Mouse (Mus musculus): ENCODE measurements at regions not wholly inside any gene's neighbourhood (a gene's known extent, or its start where the extent isn't known, plus 50 kb on each side); places are given as distances from the start of the nearest gene placed in this dataset.

DNA sequence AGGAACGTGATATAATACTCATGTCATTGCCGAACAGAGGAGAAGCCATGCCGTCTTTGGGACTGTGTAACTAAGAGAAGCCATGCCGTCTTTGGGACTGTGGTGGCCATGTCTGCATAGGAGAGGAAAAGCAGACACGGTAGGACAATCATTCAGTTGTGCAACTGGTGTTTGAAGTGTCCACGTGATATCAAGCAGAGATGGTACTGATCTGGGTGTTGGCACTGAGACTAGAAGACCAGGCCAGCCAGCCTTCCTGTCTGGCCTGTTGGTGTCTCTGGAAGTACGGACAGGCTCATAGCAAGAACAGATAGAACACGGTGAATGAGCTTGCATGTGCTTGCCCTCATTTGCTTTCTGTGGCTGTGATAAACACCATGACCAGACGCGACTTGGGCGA is 175.7 kb downstream of the Slc38a4 start:
- DNase-seq (ENCODE audit: low read depth), result peak; percentile 69

GRCm38 (mm10) chr15:96878796-96879195 is 177.0 kb downstream of the Slc38a4 start:
- DNase-seq (ENCODE audit: low read depth), result peak; percentile 96

DNA sequence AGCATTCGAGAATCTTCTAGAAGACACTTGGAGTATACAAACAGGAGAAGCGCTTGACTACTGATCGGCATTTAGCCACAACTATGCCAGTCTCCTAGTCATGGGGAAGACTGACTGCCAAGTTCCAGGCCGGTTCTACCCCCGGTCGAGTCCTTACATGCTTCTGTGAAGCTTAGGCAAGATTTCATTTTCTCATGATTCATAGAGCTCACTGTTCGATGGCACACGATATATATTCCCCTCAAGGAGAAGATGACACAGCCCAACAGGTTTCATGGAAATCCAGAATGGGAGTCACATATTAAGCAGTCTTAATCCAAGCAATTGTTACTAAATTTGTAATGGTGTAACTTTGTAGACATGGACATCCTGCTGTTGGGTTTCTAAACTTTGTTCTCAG is 177.8 kb downstream of the Slc38a4 start:
- peak; percentile 98 for DNase-seq (ENCODE audit: low read depth)

GRCm38 (mm10) chr15:96877271-96877670 is 177.7 kb upstream of the Slc38a2 start:
- DNase-seq (ENCODE audit: low read depth), result no peak

DNA sequence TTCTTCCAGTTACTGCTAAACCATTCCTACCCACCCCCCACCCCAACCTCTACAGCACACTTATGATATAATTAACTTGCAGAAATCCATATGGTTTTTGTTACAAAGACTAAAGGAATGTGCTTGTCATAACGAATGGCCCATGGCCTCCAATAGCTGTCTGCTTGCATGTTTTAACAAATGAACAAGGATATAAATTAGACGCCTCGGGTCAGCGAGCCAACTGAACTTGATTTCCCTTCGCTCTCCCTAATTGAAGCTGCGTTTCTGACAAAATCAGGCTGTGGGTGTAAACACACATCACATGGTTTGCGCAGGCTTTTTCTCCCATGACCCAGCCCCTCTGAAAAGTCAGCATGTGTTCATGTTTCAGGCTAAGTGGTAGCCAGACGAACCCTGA is 174.6 kb upstream of the Slc38a2 start:
- DNase-seq (ENCODE audit: low read depth), result no peak

GRCm38 (mm10) chr15:96873562-96873961 is 174.0 kb upstream of the Slc38a2 start:
- DNase-seq (ENCODE audit: low read depth), result no peak

GRCm38 (mm10) chr15:96873126-96873525 is 173.6 kb upstream of the Slc38a2 start:
- DNase-seq (ENCODE audit: low read depth), result no peak

GRCm38 (mm10) chr15:96867701-96868100 is 168.2 kb upstream of the Slc38a2 start:
- DNase-seq (ENCODE audit: low read depth), result no peak

DNA sequence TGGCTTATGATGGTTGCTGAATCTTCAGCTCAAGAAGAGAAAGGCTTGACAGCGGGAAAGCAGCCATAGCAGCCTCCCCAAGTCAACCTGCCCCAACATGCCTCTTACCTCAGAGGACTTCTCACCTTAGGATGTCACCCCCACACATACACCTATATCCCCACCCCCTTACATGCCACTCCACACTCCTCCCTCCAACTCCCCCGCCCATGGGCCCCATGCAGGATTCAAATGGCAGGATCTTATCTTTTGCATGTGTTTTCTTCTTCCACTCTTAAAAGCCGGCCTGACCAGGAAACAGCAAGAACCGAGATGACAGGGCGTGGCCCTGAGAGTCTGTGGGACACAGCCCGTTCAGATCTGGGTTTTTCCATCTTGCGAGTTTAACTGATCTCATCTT is 166.4 kb upstream of the Slc38a2 start:
- DNase-seq (ENCODE audit: low read depth), result no peak

GRCm38 (mm10) chr15:96857709-96858108 is 158.2 kb upstream of the Slc38a2 start:
- no peak for DNase-seq (ENCODE audit: low read depth)

GRCm38 (mm10) chr15:96851970-96852768 is 152.6 kb upstream of the Slc38a2 start:
- peak; percentile 95 for DNase-seq (ENCODE audit: low read depth)

DNA sequence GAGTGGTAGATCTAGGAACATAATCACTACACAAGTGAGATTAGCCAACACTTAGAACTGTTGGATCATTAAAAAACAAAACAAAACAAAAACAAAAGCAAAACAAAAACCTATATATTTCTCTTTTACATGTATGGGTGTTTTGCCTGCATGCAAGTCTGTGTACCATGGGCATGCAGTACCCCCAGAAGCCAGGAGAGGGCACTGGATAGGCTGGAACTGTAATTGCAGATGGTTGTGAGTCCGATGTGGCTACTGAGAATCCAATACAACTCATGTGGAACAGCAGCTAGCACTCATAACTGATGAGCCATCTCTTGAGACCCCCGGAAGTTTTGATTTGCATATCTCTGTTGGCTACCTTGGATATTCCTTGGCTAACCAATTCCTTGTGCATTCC is 148.6 kb upstream of the Slc38a2 start:
- no peak for DNase-seq (ENCODE audit: low read depth)

DNA sequence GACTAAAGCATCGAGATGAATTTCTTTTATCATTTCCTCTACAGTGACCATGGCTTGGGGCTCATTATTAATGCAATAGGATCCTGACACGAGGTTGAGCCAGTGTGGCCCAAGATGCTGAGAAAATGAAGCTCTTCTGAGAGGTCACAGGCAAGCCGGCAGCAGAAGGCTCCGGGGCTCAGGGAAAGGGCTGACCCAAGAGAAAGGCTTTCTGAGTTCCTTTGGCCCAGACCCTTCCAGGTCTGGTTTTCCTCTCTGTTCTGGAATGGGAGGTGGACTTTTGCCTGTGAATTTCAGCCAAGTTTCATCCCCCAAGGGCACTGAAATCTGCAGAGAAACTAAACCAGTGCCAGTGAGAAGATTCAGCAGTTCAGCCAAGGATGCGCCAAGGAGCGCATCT is 145.7 kb upstream of the Slc38a2 start:
- no peak for DNase-seq (ENCODE audit: low read depth)

- no peak for DNase-seq (ENCODE audit: low read depth)
Measured at GRCm38 (mm10) chr15:96844290-96844689, 144.8 kb upstream of the Slc38a2 start.

DNA sequence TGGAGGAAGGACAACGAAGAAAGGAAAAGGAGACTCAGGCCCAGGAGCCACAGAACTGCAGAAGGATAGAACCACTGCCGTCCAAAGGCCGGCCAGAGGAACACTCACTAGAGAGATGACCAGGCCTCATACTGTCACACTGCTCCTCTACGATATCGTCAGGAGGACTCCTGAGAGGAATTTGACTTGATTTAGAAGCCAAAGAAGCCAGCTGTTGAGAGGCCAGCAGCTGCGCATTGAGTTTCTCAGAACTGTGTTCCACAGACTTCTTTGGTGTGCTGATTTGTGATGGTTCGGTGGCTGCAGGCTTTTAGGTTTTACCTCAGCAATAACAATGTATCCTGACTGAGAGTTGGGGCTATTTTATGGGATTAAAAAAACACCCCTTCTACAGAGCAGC is 144.1 kb upstream of the Slc38a2 start:
- no peak for DNase-seq (ENCODE audit: low read depth)

GRCm38 (mm10) chr15:96842881-96843280 is 143.4 kb upstream of the Slc38a2 start:
- no peak for DNase-seq (ENCODE audit: low read depth)

GRCm38 (mm10) chr15:96836670-96837069 is 137.1 kb upstream of the Slc38a2 start:
- no peak for DNase-seq (ENCODE audit: low read depth)

DNA sequence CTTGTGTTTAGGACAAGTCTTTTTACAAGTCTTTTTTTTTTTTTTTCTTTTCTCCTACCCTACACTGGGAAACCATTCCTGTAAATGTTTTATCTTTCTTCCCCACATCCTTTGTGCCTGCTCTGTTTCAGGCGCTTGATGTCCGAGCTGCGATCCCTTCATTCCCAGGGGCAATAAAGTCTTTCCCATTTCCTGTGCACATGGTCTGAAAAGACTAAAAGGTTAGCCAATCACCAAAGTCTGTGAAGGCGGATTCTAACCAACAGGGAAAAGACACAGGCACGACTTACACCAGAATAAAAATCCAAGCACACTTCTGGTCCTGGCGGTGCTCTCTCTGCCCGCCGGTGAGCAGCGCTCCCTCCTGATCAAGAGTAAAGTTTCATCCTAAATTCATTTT is 135.3 kb upstream of the Slc38a2 start:
- DNase-seq (ENCODE audit: low read depth), result no peak

DNA sequence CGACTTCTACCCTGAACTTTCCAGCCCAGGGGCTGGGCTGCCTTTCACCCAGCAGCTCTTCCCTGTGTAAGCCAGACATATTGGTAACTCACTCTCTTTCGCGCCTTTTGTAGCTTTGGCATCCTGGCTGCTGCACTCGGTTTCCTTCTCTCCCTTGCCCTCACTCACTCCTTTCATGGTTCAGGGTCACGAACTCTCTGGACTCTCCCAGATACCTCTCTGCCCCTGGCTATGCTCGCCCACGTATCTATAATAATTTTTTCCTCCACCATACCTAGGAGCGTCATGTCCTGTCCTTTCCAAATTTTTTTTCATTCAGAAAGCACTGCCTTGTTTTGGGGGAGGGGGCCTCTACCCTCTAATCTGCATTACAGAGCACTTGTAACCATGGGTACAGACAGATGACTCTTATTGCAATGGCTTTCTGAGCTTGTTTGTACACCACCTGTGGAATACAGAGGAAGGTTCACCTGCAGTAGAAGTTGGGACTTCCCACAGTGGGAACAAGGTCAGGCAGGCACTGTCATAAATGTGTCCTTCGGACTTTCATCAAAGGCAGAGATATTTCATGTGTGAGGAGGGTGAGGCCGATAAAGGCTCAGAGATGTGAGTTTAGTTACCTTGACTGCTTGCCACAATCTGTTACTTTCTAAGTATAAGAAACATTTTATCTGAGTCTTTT is 134.8 kb upstream of the Slc38a2 start:
- DNase-seq (ENCODE audit: low read depth), result no peak

DNA sequence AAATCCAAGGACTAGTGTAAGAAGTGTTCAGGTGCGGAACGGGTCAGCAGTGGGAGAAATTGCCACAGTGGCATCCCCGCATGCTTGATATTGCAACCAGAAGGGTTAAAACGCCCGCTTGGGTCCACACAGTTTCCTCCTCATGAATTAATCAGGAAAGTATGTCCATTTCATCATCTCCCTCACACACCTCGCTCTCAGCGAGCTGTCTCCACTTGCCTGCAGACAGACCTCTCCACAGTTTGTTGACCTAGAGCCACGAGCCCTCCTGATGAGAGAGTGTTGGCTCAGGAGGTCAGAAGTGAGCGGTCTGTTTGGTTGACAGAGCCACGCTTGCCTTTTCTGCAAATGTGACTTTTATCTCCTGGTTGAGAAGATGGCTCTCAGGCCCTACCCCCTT is 132.9 kb upstream of the Slc38a2 start:
- no peak for DNase-seq (ENCODE audit: low read depth)

DNA sequence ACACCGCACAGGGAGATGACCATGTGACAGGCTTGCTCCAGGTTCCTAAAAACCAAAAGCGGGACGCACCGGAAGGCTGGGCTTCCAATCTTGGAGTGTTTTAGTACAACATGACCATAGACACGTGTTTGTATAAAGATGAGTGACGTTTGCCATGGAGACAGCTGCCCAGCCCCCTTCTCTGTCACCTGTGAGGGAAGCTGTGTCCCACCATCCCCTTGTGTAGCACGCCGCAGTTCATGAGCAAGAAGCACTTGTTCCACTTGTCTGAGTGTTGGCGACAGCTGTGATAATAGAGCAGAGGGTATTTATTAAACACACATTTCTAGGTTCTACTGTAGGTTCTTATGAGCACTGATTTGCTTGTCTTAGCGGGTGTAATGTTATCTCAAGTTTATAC is 131.7 kb upstream of the Slc38a2 start:
- DNase-seq (ENCODE audit: low read depth), result no peak

DNA sequence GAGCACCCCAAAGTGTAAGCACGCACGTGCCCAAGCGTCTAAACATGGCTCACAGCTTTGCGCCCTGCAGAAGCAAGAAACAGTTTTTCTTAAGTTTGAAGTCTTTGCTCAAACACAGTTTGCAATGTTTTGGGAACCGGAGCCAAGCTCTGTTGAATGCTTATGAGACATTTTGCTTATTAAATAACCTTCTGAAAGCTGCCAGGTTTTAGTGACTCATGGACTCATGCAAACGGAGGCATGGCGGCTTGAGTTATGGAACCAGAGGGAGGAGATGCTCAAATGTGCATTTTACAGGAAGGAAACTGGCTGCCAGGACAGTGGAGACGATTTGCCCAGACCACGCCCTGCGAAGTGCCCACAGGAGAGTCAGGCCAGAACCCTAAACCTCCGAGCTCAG is 131.0 kb upstream of the Slc38a2 start:
- DNase-seq (ENCODE audit: low read depth), result no peak

DNA sequence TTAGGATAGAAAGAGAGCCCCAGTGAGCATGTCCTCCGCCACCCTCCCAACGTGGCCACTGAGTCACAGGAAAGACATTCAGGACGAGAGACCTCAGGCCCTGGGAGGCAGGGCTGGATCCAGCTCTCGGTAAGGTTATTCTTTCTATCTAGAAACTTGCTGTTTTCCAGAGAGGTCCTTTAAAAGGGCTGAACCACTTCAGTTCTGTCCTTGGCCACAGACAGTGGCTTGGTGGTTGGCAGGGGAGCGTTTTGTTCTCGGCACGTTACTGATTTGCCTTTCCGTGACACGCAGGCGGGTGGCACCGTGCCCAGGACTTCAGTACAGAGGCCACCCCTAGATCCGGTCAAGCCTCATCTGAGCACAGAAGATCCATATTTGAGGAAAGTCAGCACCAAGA is 130.4 kb upstream of the Slc38a2 start:
- no peak for DNase-seq (ENCODE audit: low read depth)

- DNase-seq (ENCODE audit: low read depth), result no peak
Measured at GRCm38 (mm10) chr15:96828681-96829080, 129.2 kb upstream of the Slc38a2 start.
